Mouse (Mus musculus): ENCODE results near the gene Mthfr. TPM values are rescaled to one million over a fixed set of nuclear protein-coding genes. Genes with fewer than 3 reads are reported as not detected.

Gene Mthfr
- polyA plus RNA-seq, 1 experiment from 2014 or later = 34.5 TPM

GRCm38 (mm10) chr4:148087091-148087906 is 48.4 kb downstream of the Mthfr start:
- WGBS = 2% methylated on average over 30 of the region's 30 CpGs
- H3K9ac ChIP-seq = peak overlapping the region; percentile 72
- peaks cover 40% of the 10 kb centered on the region for H3K4me1 ChIP-seq
- H3K36me3 ChIP-seq = no peaks in the 10 kb centered on the region
- H3K9me3 ChIP-seq (replicated peaks) = no peaks in the 10 kb centered on the region
- H3K4me3 ChIP-seq = peak overlapping the region; percentile 59
- H3K4me2 ChIP-seq (replicated peaks) = peak overlapping the region; percentile 73
- H3K27ac ChIP-seq = 0 out of 2 replicates have a peak overlapping the region, but pooled peaks have one; percentile 8
- no peaks in the 10 kb centered on the region for H3K27me3 ChIP-seq
- peak; percentile 59 for ATAC-seq (ENCODE audit: low FRiP score)

GRCm38 (mm10) chr4:148087907-148088527 is 49.1 kb downstream of the Mthfr start, which contains the start of gene Agtrap:
Gene Agtrap, minus strand, starts transcription at chr4:148088031.
- peak within 1 kb of the TSS; percentile 72 for H3K9ac ChIP-seq
- peak; percentile 91 for ATAC-seq (ENCODE audit: low FRiP score)
- H3K27me3 ChIP-seq = no peaks in the 10 kb centered on the region
- H3K4me3 ChIP-seq = peak within 1 kb of the TSS; percentile 59
- no peaks in the 10 kb centered on the region for H3K36me3 ChIP-seq
- peaks cover 40% of the 10 kb centered on the region for H3K4me1 ChIP-seq
- 5% methylated on average over 34 of the region's 34 CpGs for WGBS
- peak within 1 kb of the TSS; percentile 48 for H3K27ac ChIP-seq
- H3K9me3 ChIP-seq (replicated peaks) = no peaks in the 10 kb centered on the region
- H3K4me2 ChIP-seq (replicated peaks) = peak within 1 kb of the TSS; percentile 73

DNA sequence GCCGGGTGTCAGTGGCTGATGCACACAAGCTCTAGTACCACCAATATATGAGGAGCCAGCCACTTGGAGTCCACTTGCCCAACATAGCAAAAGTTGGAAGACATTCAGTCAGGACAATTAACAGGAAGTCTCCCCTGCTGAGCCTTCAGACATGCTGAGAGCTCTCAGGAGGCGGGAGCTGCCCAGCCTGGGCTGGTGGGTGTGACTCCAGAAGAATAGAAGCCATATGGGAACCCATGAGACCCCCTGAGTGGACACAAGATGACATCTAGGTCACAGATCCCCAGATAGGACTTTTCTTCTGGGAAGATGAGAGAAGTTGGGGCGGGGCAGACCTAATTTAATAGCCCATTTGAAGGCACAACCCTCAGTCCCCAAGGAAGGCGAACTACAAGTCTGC is 50.3 kb downstream of the Mthfr start:
- Histone ChIP-seq H3K27me3 (no peaks in the 10 kb centered on the region), H3K4me3 (no peak overlapping the region), H3K27ac (no peak overlapping the region), H3K4me1 (peaks cover 32% of the 10 kb centered on the region), H3K9ac (no peak overlapping the region), H3K36me3 (no peaks in the 10 kb centered on the region), H3K4me2 (replicated peaks) (no peak overlapping the region), H3K9me3 (replicated peaks) (no peaks in the 10 kb centered on the region)
- ATAC-seq (ENCODE audit: low FRiP score) = no peak
- 56% methylated on average over 4 of the region's 4 CpGs for WGBS

- ATAC-seq (ENCODE audit: low FRiP score) = no peak
- peaks cover 22% of the 10 kb centered on the region for H3K4me1 ChIP-seq
Measured at GRCm38 (mm10) chr4:148091181-148091580, 52.3 kb downstream of the Mthfr start.

DNA sequence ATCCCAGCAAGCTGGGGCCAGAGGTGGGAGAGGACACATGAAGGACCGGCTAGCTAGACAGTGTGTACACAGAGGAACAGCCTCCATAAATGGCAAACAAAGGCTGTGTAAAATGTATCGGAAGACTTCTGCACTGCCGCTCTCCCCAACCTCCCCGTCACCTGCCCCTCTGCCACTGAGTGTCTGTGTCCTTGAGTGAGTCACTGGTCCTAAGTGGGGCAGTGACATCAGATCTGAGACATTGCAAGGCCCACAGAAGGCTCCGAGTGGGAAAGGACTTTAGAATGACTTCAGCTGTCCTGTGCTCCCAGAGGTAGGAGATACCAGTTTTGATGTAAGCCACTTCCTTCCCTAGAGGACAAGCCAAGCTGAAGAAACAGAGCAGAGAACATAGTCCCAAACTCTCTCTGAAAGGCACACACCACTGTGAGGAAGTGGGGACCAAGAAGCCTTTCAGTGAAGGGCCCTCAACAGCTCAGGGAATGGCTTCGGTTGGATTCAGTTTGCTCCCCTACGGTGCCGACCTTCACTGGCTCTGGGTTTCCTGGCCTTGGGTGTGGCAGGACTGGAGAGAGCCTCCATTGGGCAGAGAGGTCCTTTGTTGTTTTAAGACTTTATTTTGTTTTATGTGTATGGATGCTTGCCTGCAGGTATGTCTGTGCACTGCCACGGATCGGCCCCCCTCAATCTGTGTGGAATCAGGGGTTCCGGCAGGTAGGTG is 53.8 kb downstream of the Mthfr start:
- no peaks in the 10 kb centered on the region for H3K36me3 ChIP-seq
- H3K27me3 ChIP-seq = no peaks in the 10 kb centered on the region
- H3K4me1 ChIP-seq = peaks cover 8% of the 10 kb centered on the region
- WGBS = 90% methylated on average over 11 of the region's 11 CpGs
- no peak overlapping the region for H3K9ac ChIP-seq
- H3K4me3 ChIP-seq = no peak overlapping the region
- no peak overlapping the region for H3K4me2 ChIP-seq (replicated peaks)
- no peak for ATAC-seq (ENCODE audit: low FRiP score)
- no peak overlapping the region for H3K27ac ChIP-seq
- no peaks in the 10 kb centered on the region for H3K9me3 ChIP-seq (replicated peaks)

More at GRCm38 (mm10) chr4:148091181-148091580, 52.3 kb downstream of the Mthfr start:
- H3K27me3 ChIP-seq = no peaks in the 10 kb centered on the region
- no peaks in the 10 kb centered on the region for H3K9me3 ChIP-seq (replicated peaks)
- no peak overlapping the region for H3K9ac ChIP-seq
- WGBS = 100% methylated on average over 1 of the region's 1 CpGs
- no peaks in the 10 kb centered on the region for H3K36me3 ChIP-seq
- no peak overlapping the region for H3K4me3 ChIP-seq
- H3K4me2 ChIP-seq (replicated peaks) = no peak overlapping the region
- H3K27ac ChIP-seq = no peak overlapping the region

- Histone ChIP-seq H3K27ac (no peak overlapping the region), H3K4me1 (no peaks in the 10 kb centered on the region), H3K4me3 (no peak overlapping the region), H3K9ac (no peak overlapping the region), H3K36me3 (no peaks in the 10 kb centered on the region), H3K27me3 (no peaks in the 10 kb centered on the region), H3K9me3 (replicated peaks) (no peaks in the 10 kb centered on the region), H3K4me2 (replicated peaks) (no peak overlapping the region)
- no peak for ATAC-seq (ENCODE audit: low FRiP score)
- 86% methylated on average over 5 of the region's 5 CpGs for WGBS
Measured at GRCm38 (mm10) chr4:148094161-148094560, 55.3 kb downstream of the Mthfr start.

- no peak overlapping the region for H3K4me2 ChIP-seq (replicated peaks)
- no peak for ATAC-seq (ENCODE audit: low FRiP score)
Measured at GRCm38 (mm10) chr4:148095081-148095480, 56.2 kb downstream of the Mthfr start.

DNA sequence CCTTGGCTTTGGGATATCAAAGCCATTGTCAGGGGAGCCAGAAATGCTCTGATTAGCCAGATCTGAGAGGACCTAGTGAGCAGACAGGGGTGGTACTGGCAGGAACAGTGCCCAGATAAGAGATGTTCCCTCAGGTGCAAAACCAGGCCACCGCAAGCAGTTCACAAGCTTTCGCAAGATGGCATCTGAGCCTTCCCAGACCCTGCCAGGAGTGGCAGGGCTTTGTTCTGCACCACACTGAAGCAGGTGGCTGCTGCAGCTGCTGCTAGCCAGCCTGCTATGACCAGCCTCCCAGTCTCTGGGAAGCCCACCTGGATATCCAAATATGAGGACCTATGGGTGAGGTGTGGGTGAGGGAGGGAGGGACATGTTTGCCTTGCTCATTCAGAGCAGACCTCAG is 59.1 kb downstream of the Mthfr start:
- H3K4me3 ChIP-seq = no peak overlapping the region
- H3K36me3 ChIP-seq = peaks cover 5% of the 10 kb centered on the region; the same call in 1 of the 2 replicates
- H3K9ac ChIP-seq = no peak overlapping the region
- H3K27ac ChIP-seq = no peak overlapping the region
- no peak overlapping the region for H3K4me2 ChIP-seq (replicated peaks)
- H3K27me3 ChIP-seq = no peaks in the 10 kb centered on the region
- no peak for ATAC-seq (ENCODE audit: low FRiP score)
- H3K4me1 ChIP-seq = peaks cover 11% of the 10 kb centered on the region
- no peaks in the 10 kb centered on the region for H3K9me3 ChIP-seq (replicated peaks)
- 100% methylated on average over 2 of the region's 2 CpGs for WGBS

More at GRCm38 (mm10) chr4:148095081-148095480, 56.2 kb downstream of the Mthfr start:
- H3K9ac ChIP-seq = no peak overlapping the region
- H3K27ac ChIP-seq = no peak overlapping the region
- WGBS = 72% methylated on average over 4 of the region's 4 CpGs
- no peaks in the 10 kb centered on the region for H3K36me3 ChIP-seq
- no peak overlapping the region for H3K4me3 ChIP-seq
- H3K27me3 ChIP-seq = no peaks in the 10 kb centered on the region
- no peaks in the 10 kb centered on the region for H3K4me1 ChIP-seq
- H3K9me3 ChIP-seq (replicated peaks) = no peaks in the 10 kb centered on the region

- Histone ChIP-seq H3K4me1 (peaks cover 11% of the 10 kb centered on the region), H3K4me3 (no peak overlapping the region), H3K36me3 (peaks cover 5% of the 10 kb centered on the region), H3K27ac (no peak overlapping the region), H3K4me2 (replicated peaks) (no peak overlapping the region), H3K9me3 (replicated peaks) (no peaks in the 10 kb centered on the region), H3K27me3 (no peaks in the 10 kb centered on the region), H3K9ac (peak overlapping the region; percentile 42; the same call in 1 of the 2 replicates)
- ATAC-seq (ENCODE audit: low FRiP score) = no peak
- WGBS = 90% methylated on average over 3 of the region's 3 CpGs
Measured at GRCm38 (mm10) chr4:148098666-148099065, 59.8 kb downstream of the Mthfr start.

- H3K27me3 ChIP-seq = no peaks in the 10 kb centered on the region
- no peaks in the 10 kb centered on the region for H3K9me3 ChIP-seq (replicated peaks)
- 18% methylated on average over 29 of the region's 29 CpGs for WGBS
- H3K4me1 ChIP-seq = peaks cover 11% of the 10 kb centered on the region
- H3K9ac ChIP-seq = peak overlapping the region; percentile 47
- H3K36me3 ChIP-seq = peaks cover 10% of the 10 kb centered on the region
- peak overlapping the region; percentile 73; the same call in 1 of the 2 replicates for H3K27ac ChIP-seq
- H3K4me2 ChIP-seq (replicated peaks) = peak overlapping the region; percentile 48
- peak overlapping the region; percentile 16 for H3K4me3 ChIP-seq
- peak; percentile 89 for ATAC-seq (ENCODE audit: low FRiP score)
Measured at GRCm38 (mm10) chr4:148101801-148102527, 63.1 kb downstream of the Mthfr start.

GRCm38 (mm10) chr4:148104146-148104545 is 65.3 kb downstream of the Mthfr start:
- Histone ChIP-seq H3K4me1 (peaks cover 23% of the 10 kb centered on the region), H3K4me2 (replicated peaks) (no peak overlapping the region), H3K36me3 (peaks cover 14% of the 10 kb centered on the region), H3K27me3 (no peaks in the 10 kb centered on the region), H3K27ac (no peak overlapping the region), H3K9me3 (replicated peaks) (no peaks in the 10 kb centered on the region), H3K9ac (no peak overlapping the region), H3K4me3 (no peak overlapping the region)
- no peak for ATAC-seq (ENCODE audit: low FRiP score)
- 85% methylated on average over 3 of the region's 3 CpGs for WGBS
